8 mouse cellular contexts compared by ENCODE assay signal in genomic region chr8:4408425-4408824, GRCm38 (mm10).
A peak's percentile ranks its signal among the peaks of the same experiment; 100 is the strongest.
DNase-seq lines count a peak whose midpoint lies in the region; ATAC-seq and TF ChIP-seq lines count a peak whose summit lies in the region.
"Not testable (repeated sequence)": the region's sequence is repeated elsewhere in the genome, so short reads cannot be mapped to it uniquely, and the experiment has no call there.

No protein-coding gene starts in this region.

- not testable (repeated sequence) for H3K27me3 ChIP-seq in CH12.LX (replicated peaks); heart, postnatal 0 days (ENCODE audit: control insufficient read depth, insufficient read depth, low read length); kidney, adult 2 months (replicated peaks; ENCODE audit: control insufficient read depth, insufficient read depth, low read length); lung, postnatal 0 days (replicated peaks; ENCODE audit: insufficient read depth, low read length); stomach, postnatal 0 days (ENCODE audit: control insufficient read depth, insufficient read depth, low read length)

- TF ChIP-seq RAD21 in CH12.LX (IDR thresholded peaks at IDR 0.05; ENCODE audit: low read depth, low read length) = peak; percentile 17

- not testable (repeated sequence) for TF ChIP-seq POLR2A in CH12.LX (IDR thresholded peaks at IDR 0.05; ENCODE audit: low read depth, low read length); kidney, adult 2 months (IDR thresholded peaks at IDR 0.05; ENCODE audit: low read depth, low read length)

- H3K4me3 ChIP-seq in CH12.LX (replicated peaks in 1 of 3; ENCODE audit: low read depth in 2 of 3, low read length in 2 of 3, poor library complexity in 1 of 3); gastrocnemius, adult 2 months; heart, postnatal 0 days (ENCODE audit: low read depth, low read length); kidney, adult 2 months (ENCODE audit: insufficient read depth, low read depth, low read length); layer of hippocampus, adult 2 months; lung, postnatal 0 days (ENCODE audit: low read depth, low read length); stomach, postnatal 0 days (ENCODE audit: low read depth, low read length): not testable (repeated sequence)

- ATAC-seq in heart, postnatal 0 days (ENCODE audit: insufficient read depth, low read depth); lung, postnatal 0 days; stomach, postnatal 0 days (ENCODE audit: low FRiP score, low TSS enrichment): not testable (repeated sequence)

- not testable (repeated sequence) for H3K4me1 ChIP-seq in CH12.LX (ENCODE audit: control insufficient read depth in 1 of 2, insufficient read depth in 2 of 2); heart, postnatal 0 days (ENCODE audit: control insufficient read depth, insufficient read depth); kidney, adult 2 months (ENCODE audit: control insufficient read depth, insufficient read depth, low read length); lung, postnatal 0 days (ENCODE audit: insufficient read depth, low read depth, low read length); stomach, postnatal 0 days (replicated peaks; ENCODE audit: control insufficient read depth, insufficient read depth)

- not testable (repeated sequence) for H3K9ac ChIP-seq in CH12.LX (ENCODE audit: insufficient read depth, low read depth); heart, postnatal 0 days (replicated peaks; ENCODE audit: low read depth, low read length); lung, postnatal 0 days (replicated peaks; ENCODE audit: low read depth); stomach, postnatal 0 days (ENCODE audit: low read length)

- not testable (repeated sequence) for H3K79me2 ChIP-seq in CH12.LX (replicated peaks; ENCODE audit: control insufficient read depth, extremely low read depth, insufficient read depth, poor library complexity, severe bottlenecking)

- 61% methylated on average over 6 of the region's 6 CpGs for WGBS in heart, postnatal 0 days
- WGBS in kidney, adult 2 months = 62% methylated on average over 6 of the region's 6 CpGs
- WGBS in lung, postnatal 0 days = 63% methylated on average over 6 of the region's 6 CpGs
- WGBS in stomach, postnatal 0 days = 63% methylated on average over 6 of the region's 6 CpGs

- not testable (repeated sequence) for TF ChIP-seq EP300 in CH12.LX (IDR thresholded peaks at IDR 0.05; ENCODE audit: low read length); heart, postnatal 0 days (IDR thresholded peaks at IDR 0.05; ENCODE audit: low read depth); lung, postnatal 0 days (IDR thresholded peaks at IDR 0.05); stomach, postnatal 0 days (optimal IDR thresholded peaks at IDR 0.05)

- in situ Hi-C loops in CH12.LX (cut with MboI; ENCODE audit: low pct_ligation_motif_present, low pct_unique_long_range_greater_than_20kb, low sequenced_read_pairs) = not testable (repeated sequence)

- DNase-seq in CH12.LX (ENCODE audit: extremely low read depth); gastrocnemius, adult 2 months; heart, postnatal 0 days (ENCODE audit: low spot score); layer of hippocampus, adult 2 months (ENCODE audit: low spot score in 2 of 2); lung, postnatal 0 days (ENCODE audit: low spot score); stomach, postnatal 0 days (ENCODE audit: low spot score): not testable (repeated sequence)
- peak; percentile 8 for DNase-seq in kidney, adult 2 months
- DNase-seq in kidney, postnatal 10 days = peak; percentile 29

- H3K9me3 ChIP-seq in CH12.LX (replicated peaks; ENCODE audit: low read length); heart, postnatal 0 days (replicated peaks; ENCODE audit: control insufficient read depth, low read length); lung, postnatal 0 days (ENCODE audit: low read length); stomach, postnatal 0 days (ENCODE audit: control insufficient read depth, low read length): not testable (repeated sequence)

- intact Hi-C loops in gastrocnemius, adult 2 months (cut with DNase I) = not testable (repeated sequence)

- dilution Hi-C loops in CH12.LX (cut with MboI; ENCODE audit: extremely low pct_ligation_motif_present, extremely low pct_unique_long_range_greater_than_20kb, low sequenced_read_pairs) = not testable (repeated sequence)

- not testable (repeated sequence) for H3K36me3 ChIP-seq in CH12.LX (replicated peaks in 1 of 2; ENCODE audit: control insufficient read depth in 1 of 2, insufficient read depth in 1 of 2, low read length in 1 of 2); heart, postnatal 0 days (replicated peaks; ENCODE audit: control insufficient read depth, insufficient read depth, low read length); kidney, adult 2 months (ENCODE audit: control insufficient read depth, insufficient read depth, low read length); lung, postnatal 0 days (ENCODE audit: insufficient read depth, low read length); stomach, postnatal 0 days (ENCODE audit: control insufficient read depth, insufficient read depth, low read length)

- not testable (repeated sequence) for H3K27ac ChIP-seq in CH12.LX (ENCODE audit: insufficient read depth, low read depth); gastrocnemius, adult 2 months; heart, postnatal 0 days (ENCODE audit: low read depth); kidney, adult 2 months (ENCODE audit: insufficient read depth, low read depth, low read length); layer of hippocampus, adult 2 months; lung, postnatal 0 days (ENCODE audit: low read length); stomach, postnatal 0 days (replicated peaks)

- TF ChIP-seq CTCF in CH12.LX (conservative IDR thresholded peaks at IDR 0.05 in 1 of 2, IDR thresholded peaks at IDR 0.05 in 1 of 2; ENCODE audit: low read depth in 2 of 2, low read length in 2 of 2) = peak in 1 of 2 experiments; percentile 39; a peak in 2 of 4 replicates
- TF ChIP-seq CTCF in gastrocnemius, adult 2 months (IDR thresholded peaks at IDR 0.05) = peak; percentile 6; the same call in 1 of the 2 replicates
- TF ChIP-seq CTCF in heart, postnatal 0 days (IDR thresholded peaks at IDR 0.05; ENCODE audit: low read depth) = peak; percentile 34; the same call in 1 of the 2 replicates
- not testable (repeated sequence) for TF ChIP-seq CTCF in kidney, adult 2 months (conservative IDR thresholded peaks at IDR 0.05; ENCODE audit: insufficient read depth, insufficient read length, low read depth, low read length)
- peak; percentile 45 for TF ChIP-seq CTCF in layer of hippocampus, adult 2 months (conservative IDR thresholded peaks at IDR 0.05)
- peak; percentile 21 for TF ChIP-seq CTCF in lung, postnatal 0 days (IDR thresholded peaks at IDR 0.05)
- peak; percentile 57 for TF ChIP-seq CTCF in stomach, postnatal 0 days (IDR thresholded peaks at IDR 0.05; ENCODE audit: low read depth)

- not testable (repeated sequence) for H3K4me2 ChIP-seq in CH12.LX (ENCODE audit: insufficient read depth, low read depth, poor library complexity, severe bottlenecking); heart, postnatal 0 days (ENCODE audit: low read depth, low read length); lung, postnatal 0 days (replicated peaks; ENCODE audit: low read depth, low read length); stomach, postnatal 0 days (replicated peaks; ENCODE audit: low read depth)
